Mouse (Mus musculus) neutrophil, adult 59 days (primary cell): ENCODE measurements around the gene Slamf1. TPM values are rescaled to one million over a fixed set of nuclear protein-coding genes. Genes with fewer than 3 reads are reported as not detected.

Experiments used
- total RNA-seq, 2 experiments: library from RNA; stranded (reverse); gene quantifications; 1 replicate in 1 of 2; 2 replicates in 1 of 2; pipeline ENCODE4 v1.2.4; 2023

Slamf1 gene
- total RNA-seq = under 1 TPM; 0.20 to 0.44 TPM

DNA sequence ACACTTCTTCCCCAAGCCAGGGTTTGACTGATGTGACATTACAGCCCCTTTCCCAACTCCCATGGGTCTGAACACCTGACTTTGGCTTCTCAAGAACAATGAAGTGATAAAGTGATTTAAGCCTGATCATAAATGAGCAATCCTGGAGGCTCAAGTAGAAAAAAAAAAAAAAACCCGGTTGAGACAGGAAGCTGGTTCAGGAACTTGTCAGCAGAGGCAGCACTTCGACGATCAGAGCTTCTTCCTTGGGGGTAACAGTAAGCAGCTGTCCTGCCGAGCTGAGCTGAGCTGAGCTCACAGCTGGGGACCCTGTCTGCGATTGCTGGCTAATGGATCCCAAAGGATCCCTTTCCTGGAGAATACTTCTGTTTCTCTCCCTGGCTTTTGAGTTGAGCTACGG lies at the start of gene Slamf1:
Gene Slamf1 (plus strand): TSS at position 230 of the 400 bp plus-strand sequence.

DNA sequence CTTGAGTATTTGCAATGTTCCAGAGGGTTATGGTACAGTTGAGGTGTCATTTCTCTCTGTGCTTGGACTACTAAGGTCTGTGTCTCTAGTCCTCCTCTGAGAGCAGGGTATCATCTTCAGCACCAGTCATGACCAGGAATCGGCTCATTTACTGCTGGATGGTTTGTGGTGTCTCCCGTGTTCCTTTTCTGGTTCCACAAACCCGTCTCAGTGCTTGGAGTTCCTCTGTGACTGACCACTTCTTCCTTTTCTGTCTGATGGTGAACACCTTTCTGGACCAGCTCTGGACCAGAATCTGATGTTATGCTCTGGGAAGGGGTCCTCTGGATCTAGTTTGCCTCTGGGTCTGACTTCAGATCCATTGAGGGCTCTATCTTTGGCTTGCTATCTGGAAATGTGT lies 72.6 kb downstream of the Slamf1 start, which contains the start of gene Cd84:
Gene Cd84 (plus strand): TSS at position 210 of the 400 bp plus-strand sequence.

Other genes with a start within 250 kb of the Slamf1 start
- not detected for gene Itln1, start 231.8 kb upstream of the Slamf1 start, total RNA-seq
- 1 to 10 TPM; 7.6 to 8.0 TPM for gene Cd244a, start 207.9 kb upstream of the Slamf1 start, total RNA-seq
- 10 to 100 TPM; 16.8 to 24.0 TPM for gene Ly9, start 159.7 kb upstream of the Slamf1 start, total RNA-seq
- gene Slamf7, start 114.1 kb upstream of the Slamf1 start, total RNA-seq = 1 to 10 TPM; 3.4 to 4.3 TPM
- gene Cd48, start 85.1 kb upstream of the Slamf1 start, total RNA-seq = 10 to 100 TPM; 55.8 to 79.4 TPM
- gene Cd84, start 72.6 kb downstream of the Slamf1 start, total RNA-seq = 100 to 1,000 TPM; 280 to 294 TPM
- gene Gm10521, start 128.5 kb downstream of the Slamf1 start, total RNA-seq = 10 to 100 TPM; 30.8 to 32.4 TPM
- 1 to 10 TPM; 1.5 to 4.2 TPM for gene Slamf6, start 150.4 kb downstream of the Slamf1 start, total RNA-seq